Mouse (Mus musculus) right cerebral cortex, adult 2 months (tissue): ENCODE data around the gene Nrp1.

Source experiments
- DNase-seq, 2 experiments: peaks; one replicate each; pipeline ENCODE4 v3.0.0; 2021 to 2022; ENCODE audit warnings: low spot score in 2 of 2

The Nrp1 gene

GRCm38 (mm10) chr8:128358406-128358755, at the start of gene Nrp1:
Gene Nrp1 (plus strand): TSS chr8:128358604.
- DNase-seq: peak; percentile 48 to 70

- DNase-seq: no peak
These were observed 37.6 kb upstream of the Nrp1 start for GRCm38 (mm10) chr8:128320797-128321196.

GRCm38 (mm10) chr8:128327281-128327680, 31.1 kb upstream of the Nrp1 start:
- no peak for DNase-seq

- no peak for DNase-seq
These were observed 30.5 kb upstream of the Nrp1 start for GRCm38 (mm10) chr8:128327922-128328321.

- no peak for DNase-seq
These were observed 28.9 kb upstream of the Nrp1 start for GRCm38 (mm10) chr8:128329502-128329901.

GRCm38 (mm10) chr8:128335976-128336375, 22.4 kb upstream of the Nrp1 start:
- peak; percentile 9 to 11 for DNase-seq

GRCm38 (mm10) chr8:128338951-128339350, 19.5 kb upstream of the Nrp1 start:
- DNase-seq: no peak

GRCm38 (mm10) chr8:128339521-128339920, 18.9 kb upstream of the Nrp1 start:
- DNase-seq: no peak

GRCm38 (mm10) chr8:128350405-128350804, 8.0 kb upstream of the Nrp1 start:
- DNase-seq: no peak

- no peak for DNase-seq
These were observed 7.2 kb upstream of the Nrp1 start for GRCm38 (mm10) chr8:128351211-128351610.

GRCm38 (mm10) chr8:128352821-128353220, 5.6 kb upstream of the Nrp1 start:
- DNase-seq: no peak

GRCm38 (mm10) chr8:128353999-128354398, 4.4 kb upstream of the Nrp1 start:
- DNase-seq: no peak

GRCm38 (mm10) chr8:128355091-128355490, 3.3 kb upstream of the Nrp1 start:
- DNase-seq: no peak

GRCm38 (mm10) chr8:128356170-128356569, 2.2 kb upstream of the Nrp1 start:
- DNase-seq: no peak

- DNase-seq: peak; percentile 48 to 56
These were observed 1.4 kb upstream of the Nrp1 start for GRCm38 (mm10) chr8:128356796-128357539.

GRCm38 (mm10) chr8:128357540-128358405, 631 bp upstream of the Nrp1 start:
- DNase-seq: peak; percentile 59 to 84

- DNase-seq: peak; percentile 61 to 65
These were observed 534 bp downstream of the Nrp1 start for GRCm38 (mm10) chr8:128358756-128359520.

GRCm38 (mm10) chr8:128359521-128360318, 1.3 kb downstream of the Nrp1 start:
- DNase-seq: peak in 1 of 2 experiments; percentile 34

- no peak for DNase-seq
These were observed 3.0 kb downstream of the Nrp1 start for GRCm38 (mm10) chr8:128361343-128361870.

GRCm38 (mm10) chr8:128362940-128363595, 4.7 kb downstream of the Nrp1 start:
- peak; percentile 91 to 92 for DNase-seq
